Mouse (Mus musculus): ENCODE data around the gene Kcnh4.

The Kcnh4 gene

GRCm38 (mm10) chr11:100767871-100768270, 8.1 kb upstream of the Kcnh4 start:
- no peak for DNase-seq (ENCODE audit: extremely low read depth, insufficient read length, low spot score)

- DNase-seq (ENCODE audit: extremely low read depth, insufficient read length, low spot score), result no peak
Measured at GRCm38 (mm10) chr11:100766726-100767125, 7.0 kb upstream of the Kcnh4 start.

- DNase-seq (ENCODE audit: extremely low read depth, insufficient read length, low spot score), result no peak
Measured at GRCm38 (mm10) chr11:100762831-100763230, 3.1 kb upstream of the Kcnh4 start, which contains the start of gene Hcrt. Hcrt (minus strand) TSS chr11:100762931.

- no peak for DNase-seq (ENCODE audit: extremely low read depth, insufficient read length, low spot score)
Measured at GRCm38 (mm10) chr11:100761547-100762045, 1.9 kb upstream of the Kcnh4 start.

GRCm38 (mm10) chr11:100758707-100759610, 783 bp downstream of the Kcnh4 start:
- no peak for DNase-seq (ENCODE audit: extremely low read depth, insufficient read length, low spot score)

- DNase-seq (ENCODE audit: extremely low read depth, insufficient read length, low spot score), result no peak
Measured at GRCm38 (mm10) chr11:100757566-100757965, 2.2 kb downstream of the Kcnh4 start.

GRCm38 (mm10) chr11:100756476-100756875, 3.3 kb downstream of the Kcnh4 start:
- no peak for DNase-seq (ENCODE audit: extremely low read depth, insufficient read length, low spot score)

- DNase-seq (ENCODE audit: extremely low read depth, insufficient read length, low spot score), result no peak
Measured at GRCm38 (mm10) chr11:100754693-100755057, 5.1 kb downstream of the Kcnh4 start.

GRCm38 (mm10) chr11:100754021-100754692, 5.6 kb downstream of the Kcnh4 start:
- no peak for DNase-seq (ENCODE audit: extremely low read depth, insufficient read length, low spot score)

GRCm38 (mm10) chr11:100752294-100752693, 7.4 kb downstream of the Kcnh4 start:
- no peak for DNase-seq (ENCODE audit: extremely low read depth, insufficient read length, low spot score)

GRCm38 (mm10) chr11:100750127-100750526, 9.6 kb downstream of the Kcnh4 start:
- DNase-seq (ENCODE audit: extremely low read depth, insufficient read length, low spot score), result no peak

- no peak for DNase-seq (ENCODE audit: extremely low read depth, insufficient read length, low spot score)
Measured at GRCm38 (mm10) chr11:100749469-100749868, 10.3 kb downstream of the Kcnh4 start.

GRCm38 (mm10) chr11:100748620-100749019, 11.1 kb downstream of the Kcnh4 start:
- DNase-seq (ENCODE audit: extremely low read depth, insufficient read length, low spot score), result no peak

GRCm38 (mm10) chr11:100747114-100747513, 12.6 kb downstream of the Kcnh4 start:
- DNase-seq (ENCODE audit: extremely low read depth, insufficient read length, low spot score), result no peak

GRCm38 (mm10) chr11:100746546-100746945, 13.2 kb downstream of the Kcnh4 start:
- DNase-seq (ENCODE audit: extremely low read depth, insufficient read length, low spot score), result no peak

GRCm38 (mm10) chr11:100745085-100745484, 14.7 kb downstream of the Kcnh4 start:
- no peak for DNase-seq (ENCODE audit: extremely low read depth, insufficient read length, low spot score)

GRCm38 (mm10) chr11:100741348-100741747, 18.4 kb downstream of the Kcnh4 start:
- DNase-seq (ENCODE audit: extremely low read depth, insufficient read length, low spot score), result no peak

GRCm38 (mm10) chr11:100738749-100739148, 21.0 kb downstream of the Kcnh4 start:
- DNase-seq (ENCODE audit: extremely low read depth, insufficient read length, low spot score), result no peak

GRCm38 (mm10) chr11:100738066-100738604, 21.6 kb downstream of the Kcnh4 start, which contains the start of gene Rab5c:
Rab5c (minus strand) TSS chr11:100738215.
- peak; percentile 99 for DNase-seq (ENCODE audit: extremely low read depth, insufficient read length, low spot score)

GRCm38 (mm10) chr11:100737105-100737733, 22.5 kb downstream of the Kcnh4 start:
- no peak for DNase-seq (ENCODE audit: extremely low read depth, insufficient read length, low spot score)

- DNase-seq (ENCODE audit: extremely low read depth, insufficient read length, low spot score), result no peak
Measured at GRCm38 (mm10) chr11:100736746-100737080, 23.0 kb downstream of the Kcnh4 start.
